Mouse (Mus musculus) heart, adult 18-20 months (tissue): ENCODE measurements at regions not wholly inside any gene's neighbourhood (a gene's known extent, or its start where the extent isn't known, plus 50 kb on each side); places are given as distances from the start of the nearest gene placed in this dataset.
"Not testable (repeated sequence)": the region's sequence is repeated elsewhere in the genome, so short reads cannot be mapped to it uniquely, and the experiment has no call there.

Experiments
- DNase-seq, 2 experiments: peaks; one replicate each; pipeline ENCODE4 v3.0.0; 2021 to 2022; ENCODE audit warnings: mixed read lengths in 1 of 2

- peak; percentile 2 to 9 for DNase-seq
Measured at GRCm38 (mm10) chr17:58820588-58821195, 170.5 kb downstream of the Pdzph1 start.

DNA sequence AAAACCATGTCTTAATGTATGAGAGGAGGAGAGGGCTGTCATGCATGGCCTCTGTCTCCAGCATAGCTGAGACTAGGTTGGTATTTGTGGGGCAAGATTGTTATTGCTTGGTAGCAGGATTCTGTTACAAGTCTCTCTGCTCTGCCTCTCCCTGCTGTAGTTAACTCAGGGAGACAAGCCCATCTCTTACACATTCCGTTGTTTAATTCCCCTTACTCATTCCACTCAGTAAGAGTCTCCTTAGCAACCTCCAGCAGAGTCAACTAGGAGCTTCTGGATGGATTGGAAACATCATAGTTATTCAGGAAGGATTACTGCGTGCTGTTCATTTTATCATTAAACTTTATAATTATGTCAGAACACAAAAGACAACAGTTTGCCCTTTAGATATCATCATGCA is 171.8 kb downstream of the Pdzph1 start:
- DNase-seq: no peak

GRCm38 (mm10) chr17:58775451-58775850 is 215.7 kb downstream of the Pdzph1 start:
- DNase-seq: not testable (repeated sequence)

GRCm38 (mm10) chr17:58773595-58773994 is 217.6 kb downstream of the Pdzph1 start:
- DNase-seq: peak in 1 of 2 experiments; percentile 9

GRCm38 (mm10) chr17:58765141-58765540 is 226.0 kb downstream of the Pdzph1 start:
- DNase-seq: peak in 1 of 2 experiments; percentile 17

- no peak for DNase-seq
Measured at GRCm38 (mm10) chr17:58749000-58749399, 242.2 kb downstream of the Pdzph1 start.

- DNase-seq: no peak
Measured at GRCm38 (mm10) chr17:58748264-58748663, 242.9 kb downstream of the Pdzph1 start.

DNA sequence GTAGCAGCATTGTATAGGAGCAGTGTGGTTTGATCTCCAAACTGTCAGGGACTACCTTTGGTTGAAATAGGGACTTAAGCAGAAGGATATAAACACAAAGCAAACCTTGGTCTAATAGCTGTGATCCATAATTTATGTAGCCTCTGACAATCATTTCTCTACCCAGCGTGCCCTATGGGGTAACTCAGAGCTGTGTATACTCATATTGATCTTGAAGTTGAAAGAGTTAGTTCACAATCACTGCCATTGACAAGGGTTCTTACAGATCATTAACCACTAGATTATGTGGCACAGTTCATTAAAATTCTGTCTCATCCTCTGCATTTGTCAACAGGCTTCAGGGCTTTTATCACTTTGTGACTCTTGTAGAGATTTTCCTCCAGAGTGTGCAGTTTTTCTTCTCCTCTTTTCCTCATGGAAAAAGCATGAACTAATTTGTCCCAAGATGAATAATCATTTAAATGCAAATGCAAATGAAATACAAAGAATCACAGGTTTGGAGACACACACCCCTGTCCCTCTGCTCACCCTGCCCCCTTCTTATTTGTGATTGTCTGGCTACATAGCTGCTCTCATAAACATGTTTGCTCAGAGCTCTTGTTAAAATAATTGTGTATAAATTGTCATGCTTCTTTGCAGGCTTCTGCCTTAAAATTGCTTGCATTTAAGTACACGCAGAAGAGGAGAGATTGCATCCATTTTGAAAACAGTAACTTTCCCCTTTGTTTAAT is 280.3 kb downstream of the Pdzph1 start:
- no peak for DNase-seq

GRCm38 (mm10) chr17:58690211-58690610 is 301.0 kb downstream of the Pdzph1 start:
- DNase-seq: no peak

GRCm38 (mm10) chr17:58672291-58672690 is 318.9 kb downstream of the Pdzph1 start:
- DNase-seq: no peak

DNA sequence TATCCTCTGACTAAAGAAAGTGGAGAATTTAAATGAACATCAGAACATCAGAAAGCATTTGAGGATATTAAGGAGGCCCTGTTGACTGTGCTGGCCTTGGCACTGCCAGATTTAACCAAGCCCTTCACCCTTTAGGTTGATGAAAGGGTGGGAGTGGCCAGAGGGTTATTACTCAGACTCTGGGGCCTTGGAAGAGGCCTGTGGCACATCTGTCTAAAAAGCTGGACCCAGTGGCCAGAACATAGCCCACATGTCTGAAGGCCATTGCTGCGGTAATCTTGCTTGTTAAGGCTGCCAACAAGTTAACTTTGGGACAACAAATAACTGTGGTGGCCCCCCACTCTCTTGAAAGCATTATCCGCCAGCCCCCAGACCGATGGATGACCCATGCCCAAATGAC is 323.1 kb downstream of the Pdzph1 start:
- no peak for DNase-seq

GRCm38 (mm10) chr17:58643793-58644192 is 347.4 kb downstream of the Pdzph1 start:
- peak in 1 of 2 experiments; percentile 2 for DNase-seq

DNA sequence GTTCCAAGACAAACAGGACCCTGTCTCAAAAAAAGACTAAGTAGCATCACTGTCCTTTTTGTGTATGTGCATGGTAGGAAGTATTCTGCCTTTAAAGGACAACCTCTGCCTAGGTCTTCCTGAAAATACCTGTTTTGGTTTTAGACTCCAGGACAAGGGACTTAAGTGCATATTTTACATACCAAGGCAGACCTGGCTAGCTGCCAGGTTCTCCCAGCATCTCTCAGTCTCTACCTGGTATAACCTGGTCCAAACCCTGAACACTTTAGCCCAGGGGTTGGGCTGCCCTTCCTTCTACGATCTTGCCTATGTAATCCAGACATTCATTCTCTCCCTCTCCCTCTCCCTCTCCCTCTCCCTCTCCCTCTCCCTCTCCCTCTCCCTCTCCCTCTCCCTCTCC is 348.9 kb downstream of the Pdzph1 start:
- no peak for DNase-seq

DNA sequence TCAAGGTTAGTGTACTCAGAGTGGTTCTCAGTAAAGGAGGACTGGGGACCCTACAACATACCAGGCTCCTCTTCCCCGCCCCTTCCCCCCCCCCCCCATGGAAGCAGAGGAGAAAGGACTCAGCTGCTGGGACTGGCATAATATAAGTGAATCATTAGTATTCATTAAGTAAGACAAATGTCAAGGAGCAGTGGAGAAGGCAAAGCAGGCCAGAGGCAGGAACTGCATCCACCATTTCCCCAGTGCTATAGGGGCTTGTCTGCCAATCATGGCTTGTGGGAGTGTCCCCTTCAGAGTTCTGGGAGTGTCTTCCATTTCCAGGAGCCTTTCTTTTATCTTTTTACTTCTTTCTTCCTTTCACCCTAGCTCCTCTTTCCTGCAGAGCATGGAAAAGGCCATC is 392.3 kb downstream of the Pdzph1 start:
- no peak for DNase-seq

- no peak for DNase-seq
Measured at GRCm38 (mm10) chr17:58596661-58597060, 394.5 kb downstream of the Pdzph1 start.

DNA sequence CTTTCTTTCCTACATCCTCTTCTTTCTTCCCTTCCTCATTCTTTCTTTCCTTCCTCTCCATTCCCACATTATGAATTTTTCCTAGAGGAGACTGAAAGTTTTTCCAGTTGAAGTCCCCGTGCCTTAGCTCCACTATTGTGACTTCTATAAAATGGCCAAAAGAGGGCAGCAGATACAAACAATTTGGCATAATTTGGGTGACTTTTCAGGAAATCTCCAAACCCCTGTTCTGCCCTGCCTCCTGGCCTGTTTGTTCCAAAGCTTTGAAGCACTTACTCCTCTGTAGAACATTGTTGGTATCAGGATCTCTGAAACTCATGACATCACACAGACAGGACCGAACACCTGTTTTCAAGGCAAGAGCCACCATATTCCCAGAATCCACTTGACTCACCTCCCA is 403.2 kb downstream of the Pdzph1 start:
- DNase-seq: peak in 1 of 2 experiments; percentile 16

DNA sequence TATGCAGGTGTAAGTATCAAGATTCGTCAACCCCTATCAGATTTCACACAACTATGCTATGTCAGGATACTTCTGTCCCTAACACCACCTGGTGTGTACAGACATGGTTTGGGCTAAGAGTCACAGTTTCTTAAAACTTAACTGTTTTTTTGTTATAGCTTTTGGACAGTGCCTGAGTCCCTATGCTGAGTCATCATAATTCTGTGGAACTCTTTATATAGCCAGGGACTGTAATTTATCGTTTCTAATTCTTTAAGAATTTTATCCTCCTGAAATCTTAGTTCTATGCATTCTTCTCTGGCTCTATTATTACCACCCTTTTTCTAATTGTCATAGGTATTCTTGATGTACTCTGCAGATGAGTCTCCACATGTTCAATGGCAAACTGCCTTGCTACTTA is 418.3 kb downstream of the Pdzph1 start:
- no peak for DNase-seq
